Mouse (Mus musculus) left cerebral cortex, adult 18-20 months (tissue): Measurements from ENCODE around the gene Skap1. TPM values are rescaled to one million over a fixed set of nuclear protein-coding genes. Genes with fewer than 3 reads are reported as not detected.
A peak's percentile ranks its signal among the peaks of the same experiment; 100 is the strongest.

Experiments
- DNase-seq, 2 experiments: peaks; one replicate each; pipeline ENCODE4 v3.0.0; 2021 to 2022; ENCODE audit warnings: low spot score in 2 of 2, mixed read lengths in 1 of 2
- total RNA-seq, 2 experiments: library from RNA; stranded (reverse); gene quantifications; 2 replicates each; pipeline ENCODE4 v1.2.3; 2021

Skap1 gene
- total RNA-seq, 2 experiments from 2014 or later: 1.9 to 2.1 TPM

DNA sequence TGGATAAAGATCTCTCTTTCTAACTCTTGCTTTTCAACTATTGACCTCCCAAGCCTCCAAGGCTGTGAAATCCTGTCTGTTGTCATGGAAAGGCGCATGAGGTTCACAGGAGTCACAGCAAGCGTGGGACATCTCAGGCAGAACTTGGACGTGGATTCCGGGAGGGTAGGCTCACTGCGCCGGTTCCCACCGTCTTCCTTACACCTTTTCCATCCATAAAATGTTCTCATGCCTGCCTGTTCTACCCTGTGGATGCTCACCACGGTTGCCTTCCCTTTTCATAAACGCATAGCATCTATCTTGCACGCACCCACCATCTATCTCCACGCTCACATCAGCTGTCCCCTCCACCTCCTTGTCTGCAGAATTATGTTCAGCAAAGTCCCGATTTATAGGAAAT is 276.4 kb downstream of the Skap1 start:
- DNase-seq: no peak

DNA sequence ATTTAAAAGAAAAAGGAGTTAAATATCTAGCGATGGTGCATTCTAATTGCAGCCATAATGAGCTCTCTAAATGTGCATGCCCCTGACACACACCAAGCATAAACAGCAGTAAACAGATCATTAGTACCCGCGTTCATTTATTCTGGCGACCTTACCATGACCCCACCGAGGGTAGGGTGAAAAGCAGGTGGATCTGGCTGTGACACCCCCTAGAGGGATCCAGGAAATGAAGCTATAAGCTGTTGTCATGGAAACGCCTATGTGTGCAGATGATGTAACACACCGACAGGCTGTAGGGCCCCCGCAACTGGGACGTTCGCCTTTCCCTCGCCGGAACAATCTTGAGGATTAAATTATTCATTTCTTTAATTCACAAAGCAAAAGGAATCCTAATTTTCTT is 277.6 kb downstream of the Skap1 start:
- peak; percentile 12 to 38 for DNase-seq

DNA sequence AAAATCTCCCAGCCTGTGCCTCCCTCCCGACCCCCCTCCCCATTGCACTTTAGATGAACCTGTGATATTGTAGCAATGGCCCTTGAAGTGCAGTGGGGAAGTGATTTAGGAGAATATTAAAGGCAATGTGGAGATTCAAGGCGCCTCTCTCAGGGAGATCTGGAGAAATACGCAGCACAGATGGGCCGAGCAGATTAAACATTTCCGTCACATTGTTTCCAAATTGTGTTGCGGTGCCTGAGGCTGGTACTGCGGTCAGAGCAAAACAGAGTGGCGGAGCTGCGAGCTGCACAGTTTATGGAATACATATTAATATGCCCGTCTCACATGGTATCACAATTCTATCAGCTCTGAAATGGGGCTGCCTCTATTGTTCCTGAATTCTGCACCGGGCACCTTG is 278.6 kb downstream of the Skap1 start:
- DNase-seq: no peak

DNA sequence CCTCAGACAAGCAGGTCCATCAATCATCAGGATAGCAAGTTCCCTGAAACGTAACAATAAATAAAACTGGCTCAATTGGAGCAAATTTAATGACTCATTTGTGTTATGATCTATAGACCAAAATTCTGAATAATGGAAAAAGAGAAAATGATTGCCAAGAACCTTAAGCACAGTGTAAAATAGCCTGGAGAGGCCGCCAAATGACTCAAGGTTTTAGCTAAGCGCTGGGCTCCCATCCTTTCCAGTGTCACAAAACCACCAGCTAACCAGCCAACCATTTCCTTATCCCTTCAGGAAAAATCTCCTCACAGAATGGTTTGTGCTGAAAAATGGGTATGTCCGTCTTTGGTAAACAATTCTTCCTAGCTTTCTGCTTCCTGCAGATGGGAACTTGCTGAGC is 279.5 kb downstream of the Skap1 start:
- no peak for DNase-seq

DNA sequence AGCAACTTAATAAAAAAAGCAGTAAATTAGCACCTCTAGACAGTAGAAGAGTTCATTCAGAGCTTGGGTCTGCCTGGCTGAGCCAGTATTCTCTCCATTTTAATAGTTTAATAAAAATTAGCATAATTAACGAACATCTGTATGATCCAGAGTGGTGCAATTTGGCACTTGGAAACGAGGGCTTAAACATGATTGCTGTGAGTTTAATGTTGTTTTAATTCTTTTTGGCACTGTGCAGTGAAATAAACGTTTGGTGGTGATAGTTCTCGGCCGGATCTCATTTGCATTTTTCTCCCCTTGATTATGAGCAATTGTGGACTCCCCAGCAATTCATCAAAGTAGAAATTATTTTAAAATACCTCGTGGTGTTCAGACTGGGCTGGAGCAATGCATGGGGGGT is 282.3 kb downstream of the Skap1 start:
- DNase-seq: no peak

DNA sequence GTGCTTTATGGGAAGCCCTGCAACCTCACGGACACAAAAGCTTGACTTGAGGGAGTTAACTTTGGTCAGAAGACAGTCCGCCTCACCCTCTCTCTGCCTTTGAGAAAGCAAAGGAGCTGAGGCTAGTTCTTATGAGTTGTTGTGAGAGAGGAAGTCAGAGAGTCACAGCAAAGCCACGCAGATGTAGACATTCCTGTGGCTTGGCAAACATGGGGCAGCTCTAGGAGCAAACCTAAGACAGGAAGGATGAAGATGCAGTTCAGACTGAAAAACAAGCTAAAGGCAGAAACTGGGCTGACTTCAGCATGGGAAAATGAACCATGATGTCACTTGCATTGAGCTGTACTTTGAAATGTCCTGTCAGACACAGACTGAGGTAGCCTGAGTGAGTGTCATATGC is 283.2 kb downstream of the Skap1 start:
- DNase-seq: no peak

DNA sequence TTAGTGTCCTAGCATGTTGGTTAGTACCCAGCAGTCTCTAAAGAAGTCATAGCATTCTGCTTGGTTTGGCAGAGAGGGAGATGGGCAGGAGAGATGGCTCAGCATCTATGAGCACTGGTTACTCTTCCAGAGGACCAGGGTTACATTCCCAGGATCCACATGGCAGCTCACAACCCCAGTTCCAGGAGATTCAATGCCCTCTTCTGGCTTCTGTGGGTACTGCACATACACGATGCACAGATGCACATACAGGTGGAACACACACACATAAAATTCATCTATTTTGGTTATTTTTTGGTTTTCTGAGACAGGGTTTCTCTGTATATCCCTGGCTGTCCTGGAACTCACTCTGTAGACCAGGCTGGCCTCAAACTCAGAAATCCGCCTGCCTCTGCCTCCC is 290.9 kb downstream of the Skap1 start:
- no peak for DNase-seq

DNA sequence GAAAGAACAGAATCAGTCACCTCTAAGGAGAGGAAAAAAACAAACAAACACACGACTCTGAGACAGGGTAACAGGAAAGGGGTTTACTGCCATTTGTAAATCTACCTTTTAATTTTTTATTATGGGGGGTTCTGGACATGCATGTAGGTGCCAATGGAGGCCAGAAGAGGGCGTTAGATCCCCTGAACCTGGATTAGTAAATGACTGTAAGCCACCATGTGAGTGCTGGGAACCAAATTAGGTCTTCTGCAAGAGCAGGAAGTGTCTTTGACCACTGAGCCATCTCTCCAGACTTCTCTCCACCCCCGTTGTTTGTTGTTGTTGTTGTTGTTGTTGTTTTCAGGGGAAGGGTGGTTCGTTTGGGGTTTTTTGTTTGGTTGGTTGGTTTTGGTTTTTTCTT is 293.0 kb downstream of the Skap1 start:
- no peak for DNase-seq

- no peak for DNase-seq
Observed at GRCm38 (mm10) chr11:96758402-96758801, 294.0 kb downstream of the Skap1 start.

- DNase-seq: peak; percentile 38 to 45
Observed at GRCm38 (mm10) chr11:96760042-96760441, 295.6 kb downstream of the Skap1 start.

GRCm38 (mm10) chr11:96761984-96762383 is 297.6 kb downstream of the Skap1 start:
- DNase-seq: peak; percentile 36 to 65

GRCm38 (mm10) chr11:96762742-96763470 is 298.5 kb downstream of the Skap1 start:
- DNase-seq: no peak

DNA sequence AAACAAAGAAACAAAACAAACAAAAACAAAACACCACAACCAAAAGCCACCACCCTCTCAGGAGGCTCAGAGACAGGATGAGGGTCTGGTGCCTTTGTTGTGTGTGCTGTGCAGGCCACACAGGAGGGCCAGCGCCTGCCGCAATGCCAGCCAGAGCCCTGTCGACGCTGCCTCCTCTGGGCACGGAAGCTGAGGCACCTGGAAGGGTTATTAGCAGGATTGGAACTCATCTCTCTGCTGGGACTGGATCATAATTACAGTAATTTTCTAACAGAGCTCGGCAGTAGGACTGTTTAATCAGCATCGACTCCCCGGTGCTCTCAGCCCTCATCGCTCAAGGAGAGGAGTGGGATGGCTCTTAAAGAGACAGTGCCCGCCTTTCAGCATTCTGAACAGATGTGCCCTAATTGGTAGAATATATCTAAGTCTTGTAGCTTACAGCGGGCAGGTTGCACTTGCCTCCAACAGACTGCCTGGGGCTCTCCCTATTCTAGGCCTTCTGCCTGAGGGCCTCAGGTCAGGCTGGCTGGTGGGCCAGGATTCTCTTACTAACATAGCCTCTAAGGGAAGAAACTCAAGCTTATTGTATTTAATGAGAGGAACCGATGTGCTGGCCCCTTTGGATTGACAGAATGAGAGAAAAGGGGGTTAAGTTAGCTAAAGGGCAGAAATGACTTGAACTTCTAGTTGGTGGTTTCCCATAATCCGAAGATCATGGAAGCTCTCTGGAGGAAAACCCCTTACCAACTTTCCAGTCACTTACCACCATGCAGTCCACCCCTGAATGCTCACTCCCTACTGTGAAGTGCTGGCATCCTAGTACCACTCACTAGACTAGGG is 300.3 kb downstream of the Skap1 start:
- DNase-seq: no peak

DNA sequence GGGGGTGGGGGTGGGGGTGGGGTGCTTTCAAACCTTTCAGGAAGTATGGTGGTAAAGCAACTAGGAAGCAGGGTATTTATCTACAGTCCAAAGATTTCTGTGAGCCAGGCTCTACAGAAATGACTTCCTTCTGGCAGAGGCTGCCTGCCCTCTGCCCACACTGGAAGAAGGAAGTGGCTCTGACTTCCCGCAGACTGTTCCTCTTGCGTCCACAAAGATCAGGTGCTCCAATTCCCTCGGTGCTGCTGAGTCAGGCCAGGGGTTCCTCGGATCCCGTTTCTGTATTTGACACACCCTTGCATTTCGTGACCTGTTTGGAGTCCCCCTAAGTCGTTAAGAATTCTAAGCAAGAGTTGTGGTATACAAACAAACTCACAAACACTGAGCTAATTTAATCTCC is 301.3 kb downstream of the Skap1 start:
- DNase-seq: no peak

DNA sequence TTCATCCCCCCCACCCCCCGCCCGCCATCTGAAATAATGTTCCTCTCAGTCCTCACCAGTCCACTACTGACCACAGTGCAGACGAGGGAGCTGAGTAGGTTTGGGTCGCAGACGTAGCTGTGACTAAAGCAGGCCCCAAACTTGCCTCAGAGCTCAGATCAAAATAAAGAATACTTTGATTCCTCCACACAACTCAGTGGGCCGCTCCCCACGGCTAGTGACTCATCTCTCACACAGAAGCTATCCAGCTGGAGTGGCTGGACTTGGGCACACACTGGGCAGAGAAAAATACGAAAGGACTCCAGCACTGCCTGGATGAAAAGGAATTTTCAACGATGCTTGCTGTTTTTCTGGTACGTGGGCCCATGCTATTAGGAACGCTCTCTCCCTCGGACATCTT is 302.2 kb downstream of the Skap1 start:
- DNase-seq: peak; percentile 45 to 56

DNA sequence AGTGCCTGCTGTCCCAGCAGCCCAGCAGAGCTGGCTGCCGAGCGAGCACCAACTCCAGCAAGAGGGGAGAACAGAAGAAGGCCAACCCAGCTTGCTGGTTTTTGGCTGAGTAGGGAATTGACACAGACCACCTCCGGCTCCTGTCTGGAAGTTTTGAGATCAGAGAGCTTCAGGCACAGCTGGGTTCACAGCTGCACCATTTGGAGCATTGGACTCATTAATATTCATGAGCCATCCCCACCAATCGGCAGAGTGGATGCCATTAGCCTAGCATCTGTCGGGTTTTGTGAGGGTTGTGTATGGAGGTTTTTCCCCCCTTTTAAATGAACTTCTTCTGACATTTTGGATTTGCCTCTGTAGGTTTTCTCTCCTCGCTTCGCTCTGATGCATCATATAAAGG is 302.7 kb downstream of the Skap1 start:
- DNase-seq: no peak

DNA sequence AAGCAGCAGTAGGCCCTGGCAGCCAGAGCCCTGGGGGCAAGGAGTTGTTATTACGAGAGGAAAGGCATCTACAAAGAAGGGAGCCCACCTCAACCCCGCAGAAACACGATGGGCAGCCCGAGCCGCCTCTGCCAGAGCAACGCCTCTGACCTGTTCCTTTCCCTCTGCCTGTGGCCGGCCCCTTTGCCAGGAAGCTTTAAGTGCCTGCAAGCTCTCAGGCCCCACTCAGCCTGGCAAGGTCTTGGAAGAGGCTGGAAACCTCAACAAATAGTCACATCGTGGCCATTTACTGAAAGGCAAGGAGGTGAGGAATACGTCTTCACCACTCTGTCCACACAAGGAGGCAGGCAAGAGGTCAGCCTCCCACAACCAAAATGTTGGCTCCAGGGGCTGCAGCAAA is 303.8 kb downstream of the Skap1 start:
- DNase-seq: no peak

DNA sequence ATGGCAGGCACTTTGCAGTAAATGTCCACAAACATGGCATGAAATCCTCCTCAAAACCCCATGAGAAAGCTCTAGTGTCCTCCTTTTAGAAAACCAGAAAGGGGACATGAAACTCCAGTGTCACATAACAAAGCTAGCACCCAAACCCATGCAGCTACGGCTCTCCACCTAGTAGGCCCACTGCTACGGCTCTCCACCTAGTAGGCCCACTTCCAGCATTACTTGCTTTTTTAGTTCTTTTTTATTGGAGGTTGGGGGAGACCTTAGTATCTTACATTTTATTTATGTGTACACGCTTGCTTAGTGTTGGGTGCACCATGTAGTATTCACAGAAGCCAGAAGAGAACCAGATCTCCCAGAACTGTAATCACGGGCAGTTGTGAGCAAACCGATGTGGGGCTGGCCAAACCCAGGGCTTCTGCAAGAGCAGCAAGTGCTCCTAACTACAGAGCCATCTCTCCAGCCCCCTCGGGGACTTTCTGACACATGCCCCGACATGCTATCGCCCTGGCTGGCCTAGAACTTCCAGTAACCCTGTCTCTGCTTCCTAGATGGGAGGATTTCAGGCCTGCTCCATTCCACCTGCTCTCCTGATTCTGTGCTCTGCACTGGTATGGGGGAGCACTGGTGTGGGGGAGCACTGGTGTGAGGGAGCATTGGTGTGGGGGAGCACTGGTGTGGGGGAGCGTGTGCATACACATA is 307.0 kb downstream of the Skap1 start:
- no peak for DNase-seq

GRCm38 (mm10) chr11:96772413-96772812 is 308.0 kb downstream of the Skap1 start:
- DNase-seq: no peak

DNA sequence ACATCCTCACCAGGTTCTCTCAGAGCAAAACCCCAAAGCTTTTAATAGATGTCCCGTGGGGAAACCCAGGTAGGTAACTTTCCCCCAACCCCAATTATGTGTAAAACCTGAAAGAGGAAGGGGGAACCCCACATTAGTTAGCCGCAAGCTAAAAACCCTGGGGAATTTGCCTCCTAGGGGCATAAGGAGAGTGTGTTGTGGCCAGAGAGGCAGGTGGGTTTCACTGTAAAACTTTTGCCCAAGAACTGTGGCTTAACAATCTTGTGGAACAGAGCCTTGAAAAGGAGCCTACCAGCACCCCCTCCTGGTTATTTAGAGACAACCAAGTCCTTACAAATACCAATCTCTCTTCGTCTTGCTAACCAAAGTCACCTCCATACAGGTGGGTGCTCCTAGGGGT is 310.1 kb downstream of the Skap1 start:
- no peak for DNase-seq

DNA sequence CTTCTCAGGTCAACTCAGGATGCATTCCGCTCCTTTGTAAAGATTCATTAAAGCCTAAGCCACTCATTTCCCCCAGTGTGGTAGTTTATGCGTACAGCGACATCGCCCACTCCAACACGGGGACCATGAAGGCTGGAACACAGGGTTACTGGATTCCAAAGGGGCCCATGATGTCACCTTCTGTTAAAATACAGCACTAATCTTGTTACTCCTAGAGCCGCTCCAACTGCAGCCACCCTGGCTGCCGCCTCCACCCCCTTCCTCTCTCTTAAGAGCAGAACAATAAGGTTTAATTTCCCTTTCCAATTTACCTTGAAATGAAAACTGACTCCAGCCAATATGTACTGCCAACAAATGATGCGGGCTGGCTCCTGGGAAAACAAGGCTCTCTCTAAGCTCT is 310.7 kb downstream of the Skap1 start:
- DNase-seq: no peak

- DNase-seq: no peak
Observed at GRCm38 (mm10) chr11:96775665-96776064, 311.3 kb downstream of the Skap1 start.
